Mouse (Mus musculus): ENCODE measurements around the gene Hdac7. TPM values are rescaled to one million over a fixed set of nuclear protein-coding genes. Genes with fewer than 3 reads are reported as not detected.

Gene Hdac7
- polyA plus RNA-seq, 1 experiment from 2014 or later: 34.8 TPM

DNA sequence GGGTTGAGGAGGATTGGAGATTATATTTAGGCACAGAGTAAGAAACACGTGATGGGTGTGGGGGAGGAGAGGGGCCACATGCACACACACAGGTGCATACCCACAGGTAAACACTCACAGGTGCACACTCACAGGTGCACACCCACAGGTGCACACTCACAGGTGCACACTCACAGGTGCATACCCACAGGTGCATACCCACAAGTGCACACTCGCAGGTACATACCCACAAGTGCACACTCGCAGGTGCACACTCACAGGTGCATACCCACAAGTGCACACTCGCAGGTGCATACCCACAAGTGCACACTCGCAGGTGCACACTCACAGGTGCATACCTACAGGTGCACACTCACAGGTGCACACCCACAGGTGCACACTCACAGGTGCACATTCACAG lies 33.9 kb downstream of the Hdac7 start:
- Histone ChIP-seq H3K4me1 (peaks cover 31% of the 10 kb centered on the region), H3K36me3 (peaks cover 54% of the 10 kb centered on the region), H3K4me3 (no peak overlapping the region), H3K4me2 (replicated peaks) (no peak overlapping the region), H3K27ac (no peak overlapping the region), H3K27me3 (no peaks in the 10 kb centered on the region), H3K9me3 (no peaks in the 10 kb centered on the region), H3K9ac (no peak overlapping the region)
- 91% methylated on average over 5 of the region's 5 CpGs for WGBS
- ATAC-seq (ENCODE audit: low FRiP score, low read depth): no peak

DNA sequence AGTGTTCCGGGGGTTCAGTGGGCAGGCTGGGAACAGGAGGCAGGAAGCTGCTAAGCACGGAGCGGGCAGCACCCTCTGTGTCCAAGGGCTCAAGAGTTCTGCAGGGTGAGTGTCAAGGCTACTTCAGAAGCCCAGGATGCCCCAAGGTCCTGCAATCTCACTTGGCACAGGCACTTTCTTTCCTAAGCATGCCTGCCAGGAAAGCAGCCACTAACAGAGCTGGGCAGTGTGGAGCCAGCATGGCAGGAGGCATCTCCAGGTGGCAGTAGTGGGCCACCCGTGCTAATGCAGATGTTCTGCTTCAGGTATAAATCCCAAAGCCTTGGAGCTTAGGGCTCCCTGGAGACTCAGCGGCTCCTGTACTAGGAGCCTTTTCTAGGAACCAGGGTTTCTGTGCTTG lies 34.4 kb downstream of the Hdac7 start:
- Histone ChIP-seq H3K36me3 (peaks cover 58% of the 10 kb centered on the region), H3K27me3 (no peaks in the 10 kb centered on the region), H3K27ac (no peak overlapping the region), H3K4me2 (replicated peaks) (no peak overlapping the region), H3K9ac (no peak overlapping the region), H3K4me1 (peaks cover 28% of the 10 kb centered on the region), H3K9me3 (no peaks in the 10 kb centered on the region), H3K4me3 (no peak overlapping the region)
- 83% methylated on average over 5 of the region's 5 CpGs for WGBS
- ATAC-seq (ENCODE audit: low FRiP score, low read depth): no peak

DNA sequence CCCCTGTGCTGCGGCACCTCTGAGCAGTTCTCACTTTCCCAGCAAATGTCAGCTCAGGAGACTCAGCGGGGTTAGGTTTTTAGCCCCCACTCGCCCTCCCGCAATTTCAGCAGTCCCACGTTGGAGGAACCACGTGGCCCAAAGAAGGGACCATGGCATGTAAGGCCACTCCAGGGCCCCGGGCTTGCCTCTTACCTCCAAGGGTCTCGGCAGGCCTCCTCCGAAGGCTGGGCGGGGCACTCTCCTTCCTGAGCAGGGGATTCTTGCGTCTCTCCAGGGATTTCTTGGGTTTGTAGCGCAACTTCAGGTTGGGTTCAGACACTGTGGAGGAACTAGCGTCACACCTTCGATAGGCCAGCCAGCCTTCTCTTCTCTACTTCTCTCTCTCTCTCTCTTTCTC lies 35.1 kb downstream of the Hdac7 start:
- H3K27me3 ChIP-seq: no peaks in the 10 kb centered on the region
- no peak for ATAC-seq (ENCODE audit: low FRiP score, low read depth)
- peaks cover 23% of the 10 kb centered on the region for H3K4me1 ChIP-seq
- no peaks in the 10 kb centered on the region for H3K9me3 ChIP-seq
- H3K27ac ChIP-seq: no peak overlapping the region
- H3K4me3 ChIP-seq: no peak overlapping the region
- H3K9ac ChIP-seq: no peak overlapping the region
- H3K4me2 ChIP-seq (replicated peaks): no peak overlapping the region
- 77% methylated on average over 14 of the region's 14 CpGs for WGBS
- H3K36me3 ChIP-seq: peaks cover 62% of the 10 kb centered on the region

DNA sequence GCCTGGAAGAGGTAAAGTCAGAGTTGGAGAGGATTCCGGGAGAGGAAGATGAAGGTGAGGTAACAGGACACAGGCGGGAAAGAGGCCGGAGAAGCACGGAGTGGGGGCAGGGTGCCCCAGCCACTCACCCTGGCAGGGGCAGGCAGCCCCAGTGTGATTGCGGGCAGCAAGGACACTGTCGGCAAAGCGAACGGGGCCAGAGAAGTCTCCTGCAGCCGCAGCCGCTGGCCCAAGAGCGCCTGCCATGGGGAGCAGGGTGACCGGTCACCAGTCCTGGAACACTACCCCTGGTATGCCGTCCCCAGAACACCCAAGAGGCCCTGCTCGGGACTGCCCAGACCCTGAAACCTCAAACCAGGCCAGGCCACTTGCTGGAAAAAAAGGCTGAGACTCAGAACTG lies 35.8 kb downstream of the Hdac7 start:
- no peaks in the 10 kb centered on the region for H3K27me3 ChIP-seq
- peaks cover 16% of the 10 kb centered on the region for H3K4me1 ChIP-seq
- H3K9ac ChIP-seq: no peak overlapping the region
- peaks cover 62% of the 10 kb centered on the region for H3K36me3 ChIP-seq
- WGBS: 84% methylated on average over 14 of the region's 14 CpGs
- no peak overlapping the region for H3K27ac ChIP-seq
- H3K4me2 ChIP-seq (replicated peaks): no peak overlapping the region
- no peak overlapping the region for H3K4me3 ChIP-seq
- ATAC-seq (ENCODE audit: low FRiP score, low read depth): no peak
- no peaks in the 10 kb centered on the region for H3K9me3 ChIP-seq

DNA sequence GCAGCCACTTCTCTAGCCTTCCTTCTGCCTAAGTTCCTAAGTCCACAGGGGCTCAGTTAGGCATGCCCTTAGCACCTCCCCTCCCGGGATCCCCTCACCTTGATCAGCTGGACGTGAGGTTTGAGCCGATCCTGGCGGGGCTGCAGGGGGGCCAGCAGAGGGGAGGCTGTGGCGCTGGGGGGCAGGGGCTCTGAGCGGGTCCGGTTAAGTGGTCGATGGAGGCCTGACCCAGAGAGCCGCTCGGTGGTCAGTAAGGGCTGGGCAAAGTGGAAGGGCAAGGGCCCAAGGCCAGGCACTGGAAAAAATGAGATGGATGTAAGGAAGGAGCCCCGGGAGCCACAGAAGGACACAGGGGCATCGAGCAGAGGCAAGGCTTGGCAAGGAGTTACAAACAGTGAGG lies 36.4 kb downstream of the Hdac7 start:
- H3K4me3 ChIP-seq: no peak overlapping the region
- peaks cover 11% of the 10 kb centered on the region for H3K4me1 ChIP-seq
- H3K27ac ChIP-seq: no peak overlapping the region
- H3K9ac ChIP-seq: no peak overlapping the region
- peaks cover 62% of the 10 kb centered on the region for H3K36me3 ChIP-seq
- H3K9me3 ChIP-seq: no peaks in the 10 kb centered on the region
- ATAC-seq (ENCODE audit: low FRiP score, low read depth): no peak
- no peaks in the 10 kb centered on the region for H3K27me3 ChIP-seq
- 70% methylated on average over 12 of the region's 12 CpGs for WGBS
- no peak overlapping the region for H3K4me2 ChIP-seq (replicated peaks)

DNA sequence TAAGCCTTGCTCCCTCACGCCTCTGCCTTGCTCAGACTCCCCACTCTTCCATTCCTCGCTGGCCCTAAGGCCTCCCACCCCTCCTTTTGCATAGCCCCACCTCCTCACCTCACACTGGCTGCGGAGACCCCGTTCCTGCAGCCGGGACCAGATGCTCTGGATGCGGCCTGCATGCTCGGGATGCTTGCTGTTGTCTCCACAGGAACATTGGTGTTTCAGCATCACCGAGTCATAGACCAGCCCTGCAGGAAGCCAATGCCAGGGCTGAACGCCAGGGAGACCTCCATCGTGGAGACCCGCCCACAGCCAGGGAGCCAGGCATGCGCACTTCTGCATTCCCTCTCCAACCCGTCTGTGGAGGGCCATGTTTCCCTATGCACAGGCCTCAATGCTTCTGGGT lies 41.7 kb downstream of the Hdac7 start:
- H3K4me3 ChIP-seq: peak overlapping the region; percentile 33
- H3K4me1 ChIP-seq: peaks cover 8% of the 10 kb centered on the region
- 17% methylated on average over 13 of the region's 13 CpGs for WGBS
- ATAC-seq (ENCODE audit: low FRiP score, low read depth): peak; percentile 73; the same call in 1 of the 2 replicates
- no peaks in the 10 kb centered on the region for H3K9me3 ChIP-seq
- H3K27ac ChIP-seq: no peak overlapping the region
- peak overlapping the region; percentile 50; the same call in 1 of the 2 replicates for H3K9ac ChIP-seq
- H3K27me3 ChIP-seq: no peaks in the 10 kb centered on the region
- peak overlapping the region; percentile 52 for H3K4me2 ChIP-seq (replicated peaks)
- H3K36me3 ChIP-seq: peaks cover 73% of the 10 kb centered on the region

DNA sequence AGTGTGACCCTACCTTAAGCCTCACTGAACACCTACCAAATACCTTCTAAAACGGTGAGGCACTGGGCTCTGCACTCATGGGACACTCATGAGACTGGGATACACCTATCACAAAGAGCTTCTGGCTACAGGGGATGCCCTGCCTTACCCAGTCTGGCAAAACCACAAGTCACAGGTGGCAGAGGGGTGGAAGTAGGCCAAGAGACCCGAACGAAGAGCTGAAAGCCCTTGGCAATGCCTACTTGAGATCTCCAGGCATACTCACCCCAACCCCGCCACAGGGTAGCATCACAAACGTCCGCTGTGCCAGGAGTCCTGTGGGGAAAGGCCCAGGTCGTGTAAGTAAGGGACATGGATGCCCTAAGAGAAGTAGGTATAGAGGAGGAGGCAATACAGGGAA lies 42.5 kb downstream of the Hdac7 start:
- Histone ChIP-seq H3K9me3 (no peaks in the 10 kb centered on the region), H3K36me3 (peaks cover 73% of the 10 kb centered on the region), H3K27me3 (no peaks in the 10 kb centered on the region), H3K9ac (no peak overlapping the region), H3K4me2 (replicated peaks) (peak overlapping the region; percentile 52; the same call in 1 of the 2 replicates), H3K27ac (no peak overlapping the region), H3K4me3 (no peak overlapping the region), H3K4me1 (peaks cover 8% of the 10 kb centered on the region)
- no peak for ATAC-seq (ENCODE audit: low FRiP score, low read depth)
- 87% methylated on average over 7 of the region's 7 CpGs for WGBS

DNA sequence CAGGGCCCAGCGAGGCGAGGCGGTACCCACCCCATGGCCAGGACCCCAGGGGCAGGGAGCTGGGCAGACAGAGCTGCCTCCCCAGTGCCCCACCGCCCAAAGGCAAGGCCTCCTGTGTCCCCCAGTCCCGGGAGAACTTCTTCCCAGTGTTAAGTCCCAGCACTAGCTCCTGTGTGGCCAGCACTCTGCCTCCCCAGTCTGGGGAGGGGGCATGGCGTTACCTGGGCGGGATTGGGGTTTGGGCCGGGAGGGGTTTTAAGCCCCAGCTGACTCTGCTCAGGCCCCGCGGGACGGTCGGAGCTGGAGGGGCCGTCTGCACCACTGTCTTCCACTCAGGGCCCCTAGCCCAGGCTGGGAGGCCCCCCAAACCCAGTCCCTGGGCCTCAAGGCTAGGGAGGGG lies 43.4 kb downstream of the Hdac7 start:
- no peak overlapping the region for H3K9ac ChIP-seq
- no peak overlapping the region for H3K4me2 ChIP-seq (replicated peaks)
- H3K27ac ChIP-seq: no peak overlapping the region
- H3K36me3 ChIP-seq: peaks cover 75% of the 10 kb centered on the region
- WGBS: 91% methylated on average over 13 of the region's 13 CpGs
- H3K27me3 ChIP-seq: no peaks in the 10 kb centered on the region
- H3K9me3 ChIP-seq: no peaks in the 10 kb centered on the region
- ATAC-seq (ENCODE audit: low FRiP score, low read depth): no peak
- H3K4me3 ChIP-seq: no peak overlapping the region
- peaks cover 8% of the 10 kb centered on the region for H3K4me1 ChIP-seq

DNA sequence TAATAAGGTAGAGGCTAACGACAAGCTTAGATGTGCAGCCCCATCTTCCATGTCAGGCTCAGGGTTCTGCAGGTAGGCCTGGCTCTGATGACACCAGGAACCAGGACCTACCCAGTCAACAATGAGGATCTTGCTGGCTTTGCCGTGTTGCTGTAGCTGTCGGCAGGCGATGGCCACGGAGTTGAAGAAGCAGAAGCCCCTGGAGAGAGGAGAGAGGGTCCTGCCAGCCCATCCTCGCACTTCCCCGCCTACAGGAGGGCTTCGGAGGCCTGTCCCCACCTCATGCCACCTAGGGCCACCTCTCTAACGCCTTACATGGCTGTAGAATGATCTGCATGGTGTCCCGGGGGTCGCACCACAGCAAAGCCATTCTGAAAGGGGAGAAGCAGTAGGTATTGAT lies 44.9 kb downstream of the Hdac7 start:
- no peak for ATAC-seq (ENCODE audit: low FRiP score, low read depth)
- no peaks in the 10 kb centered on the region for H3K27me3 ChIP-seq
- peaks cover 8% of the 10 kb centered on the region for H3K4me1 ChIP-seq
- H3K27ac ChIP-seq: no peak overlapping the region
- H3K36me3 ChIP-seq: peaks cover 81% of the 10 kb centered on the region
- no peaks in the 10 kb centered on the region for H3K9me3 ChIP-seq
- no peak overlapping the region for H3K4me3 ChIP-seq
- H3K4me2 ChIP-seq (replicated peaks): no peak overlapping the region
- WGBS: 90% methylated on average over 11 of the region's 11 CpGs
- no peak overlapping the region for H3K9ac ChIP-seq

DNA sequence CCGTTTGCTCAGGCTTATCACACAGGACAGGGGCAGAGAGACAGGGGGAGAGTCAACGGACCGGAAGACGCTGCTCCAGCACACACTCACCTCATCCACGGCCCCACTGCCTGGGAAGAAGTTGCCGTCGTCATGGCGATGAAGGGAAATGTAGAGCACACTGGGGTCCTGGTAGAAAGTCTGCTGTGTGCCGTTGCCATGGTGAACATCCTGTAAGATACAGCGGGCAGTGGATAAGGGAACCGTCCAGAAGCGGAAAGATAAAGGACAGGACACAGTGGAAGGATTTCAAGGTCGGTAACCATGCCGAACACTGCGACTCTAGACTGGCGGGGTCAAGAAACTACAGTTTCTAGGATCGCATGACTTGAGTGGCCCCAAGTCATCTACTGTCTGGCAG lies 46.2 kb downstream of the Hdac7 start:
- Histone ChIP-seq H3K4me1 (peaks cover 8% of the 10 kb centered on the region), H3K27me3 (no peaks in the 10 kb centered on the region), H3K4me2 (replicated peaks) (no peak overlapping the region), H3K4me3 (no peak overlapping the region), H3K36me3 (peaks cover 94% of the 10 kb centered on the region), H3K27ac (no peak overlapping the region), H3K9ac (no peak overlapping the region), H3K9me3 (no peaks in the 10 kb centered on the region)
- no peak for ATAC-seq (ENCODE audit: low FRiP score, low read depth)
- WGBS: 88% methylated on average over 17 of the region's 17 CpGs

DNA sequence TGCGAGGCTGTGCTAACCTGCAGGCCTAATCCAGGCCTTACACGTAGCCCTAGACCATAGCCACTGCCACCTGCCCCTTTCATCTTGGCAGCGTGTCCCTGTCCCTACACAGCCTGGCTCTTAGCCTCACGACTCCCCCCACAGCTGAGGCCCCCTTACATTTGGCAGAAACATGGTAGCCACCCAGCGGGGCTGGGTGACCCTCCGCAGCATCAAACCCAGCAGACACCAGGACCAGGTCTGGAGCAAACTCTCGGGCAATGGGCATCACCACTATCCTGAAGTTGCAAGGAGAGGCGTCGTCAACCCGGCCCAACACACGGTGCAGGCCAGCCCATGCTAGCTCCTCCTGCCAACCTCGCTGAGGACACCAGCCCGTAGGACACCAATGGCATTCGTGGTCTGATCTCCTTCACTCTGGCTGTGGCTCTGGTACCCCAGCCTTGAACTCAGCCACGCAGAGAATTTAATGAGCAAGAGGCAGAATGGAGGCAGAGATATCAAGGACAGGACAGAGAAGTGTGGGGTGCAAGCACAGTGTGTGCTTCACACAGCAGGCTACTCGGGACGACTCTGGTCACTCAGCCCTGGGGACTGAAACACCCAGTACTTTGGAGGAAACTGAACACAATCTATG lies 47.5 kb downstream of the Hdac7 start:
- no peaks in the 10 kb centered on the region for H3K27me3 ChIP-seq
- H3K27ac ChIP-seq: no peak overlapping the region
- no peak overlapping the region for H3K4me2 ChIP-seq (replicated peaks)
- H3K9ac ChIP-seq: no peak overlapping the region
- no peak overlapping the region for H3K4me3 ChIP-seq
- H3K4me1 ChIP-seq: no peaks in the 10 kb centered on the region
- ATAC-seq (ENCODE audit: low FRiP score, low read depth): no peak
- peaks cover 100% of the 10 kb centered on the region for H3K36me3 ChIP-seq
- 93% methylated on average over 17 of the region's 17 CpGs for WGBS
- H3K9me3 ChIP-seq: no peaks in the 10 kb centered on the region

DNA sequence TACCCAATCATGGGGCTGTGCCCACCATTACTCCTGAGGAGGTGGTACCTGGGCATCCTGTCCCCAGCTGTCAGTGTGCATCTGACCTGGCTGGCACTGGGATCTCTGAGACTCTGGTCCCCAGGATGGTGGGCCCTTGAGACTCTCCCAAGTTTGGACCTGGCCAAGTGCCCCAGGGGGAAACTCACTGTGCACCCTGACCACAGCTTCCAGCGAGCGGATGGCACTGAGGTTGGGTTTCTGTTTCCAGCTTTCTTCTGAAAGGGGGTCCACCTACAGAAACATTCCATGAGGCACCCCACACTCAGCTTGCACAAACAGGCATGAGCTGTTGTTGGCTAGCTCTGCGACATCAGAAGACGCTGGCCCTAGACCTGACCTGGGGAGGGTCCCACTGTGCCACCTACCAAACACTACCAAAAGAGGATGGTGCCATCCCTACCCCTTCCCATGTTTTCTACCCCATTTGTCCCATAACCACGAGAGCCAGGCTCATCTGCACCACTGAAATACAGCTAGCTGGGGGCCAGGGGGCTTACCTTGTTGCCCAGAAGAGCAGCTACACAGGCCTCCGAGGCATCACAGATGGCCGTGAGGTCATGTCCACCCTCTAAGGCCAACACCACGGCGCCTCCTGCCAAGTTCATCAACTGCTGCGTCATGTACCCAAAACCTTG lies 48.6 kb downstream of the Hdac7 start:
- Histone ChIP-seq H3K27ac (no peak overlapping the region), H3K27me3 (no peaks in the 10 kb centered on the region), H3K4me1 (no peaks in the 10 kb centered on the region), H3K9ac (no peak overlapping the region), H3K9me3 (no peaks in the 10 kb centered on the region), H3K36me3 (peaks cover 100% of the 10 kb centered on the region), H3K4me3 (no peak overlapping the region), H3K4me2 (replicated peaks) (no peak overlapping the region)
- WGBS: 94% methylated on average over 10 of the region's 10 CpGs
- no peak for ATAC-seq (ENCODE audit: low FRiP score, low read depth)

DNA sequence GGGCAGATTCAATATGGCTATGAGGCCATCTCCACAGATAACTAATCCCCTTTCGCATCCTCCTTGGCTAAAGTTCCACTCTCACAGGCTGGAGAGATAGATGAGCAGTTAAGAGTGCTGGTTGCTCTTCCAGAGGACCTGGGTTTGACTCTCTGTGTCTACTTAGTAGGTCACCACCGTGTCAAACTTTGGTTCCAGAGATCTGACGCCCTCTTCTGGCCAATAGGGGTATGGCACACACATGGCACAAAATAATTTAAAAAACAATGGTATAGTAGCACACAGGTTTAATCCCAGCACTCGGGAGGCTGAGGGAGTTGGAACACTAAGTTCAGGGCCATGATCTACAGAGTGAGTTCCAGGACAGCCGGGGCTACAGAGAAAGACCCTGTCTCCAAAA lies 50.0 kb downstream of the Hdac7 start:
- Histone ChIP-seq H3K36me3 (peaks cover 96% of the 10 kb centered on the region), H3K4me1 (no peaks in the 10 kb centered on the region), H3K9me3 (no peaks in the 10 kb centered on the region), H3K4me3 (no peak overlapping the region), H3K9ac (no peak overlapping the region), H3K27me3 (no peaks in the 10 kb centered on the region), H3K4me2 (replicated peaks) (no peak overlapping the region), H3K27ac (no peak overlapping the region)
- 73% methylated on average over 5 of the region's 5 CpGs for WGBS
- ATAC-seq (ENCODE audit: low FRiP score, low read depth): no peak
